Mouse (Mus musculus) kidney, postnatal 0 days (tissue): ENCODE results near the gene Was. TPM values are rescaled to one million over a fixed set of nuclear protein-coding genes. Genes with fewer than 3 reads are reported as not detected.
"Not testable (repeated sequence)": the region's sequence is repeated elsewhere in the genome, so short reads cannot be mapped to it uniquely, and the experiment has no call there.

Experiments used
- ATAC-seq: fragments of 200-750 bp; cut with Nextera tagmentation; replicated peaks from 2 replicates; pipeline ENCODE4 v1.8.0; 2017; ENCODE audit warnings: low read depth, moderate number of reproducible peaks, moderate TSS enrichment, moderate library complexity; ENCODE audit not compliant: low FRiP score
- DNase-seq: peaks from one replicate; pipeline ENCODE4 v3.0.0-alpha.2; 2016; ENCODE audit warnings: low spot score
- H3K27ac ChIP-seq: fragments of 300-500 bp; sonication (generic); 2 replicates; pipeline ENCODE4 v1.5.1; 2014; ENCODE audit warnings: mild to moderate bottlenecking
- H3K27me3 ChIP-seq: fragments of 300-500 bp; sonication (generic); 2 replicates; pipeline ENCODE4 v1.6.1; 2014; ENCODE audit warnings: low read length, mixed read lengths; ENCODE audit not compliant: insufficient read depth
- H3K36me3 ChIP-seq: fragments of 300-500 bp; sonication (generic); 2 replicates; pipeline ENCODE4 v1.6.1; 2014; ENCODE audit warnings: low read length, mixed read lengths; ENCODE audit not compliant: insufficient read depth
- H3K4me1 ChIP-seq: fragments of 300-500 bp; sonication (generic); replicated peaks from 2 replicates; pipeline ENCODE4 v1.6.1; 2014; ENCODE audit warnings: antibody characterized with exemption, low read length, mixed read lengths; ENCODE audit not compliant: insufficient read depth
- H3K4me2 ChIP-seq: fragments of 300-500 bp; sonication (generic); 2 replicates; pipeline ENCODE4 v1.6.1; 2014; ENCODE audit warnings: mild to moderate bottlenecking, low read length, moderate library complexity, mixed read lengths
- H3K4me3 ChIP-seq: fragments of 300-500 bp; sonication (generic); replicated peaks from 2 replicates; pipeline ENCODE4 v1.5.1; 2014; ENCODE audit warnings: low read depth, low read length
- H3K9ac ChIP-seq: fragments of 300-500 bp; sonication (generic); 2 replicates; pipeline ENCODE4 v1.6.1; 2014; ENCODE audit warnings: low read depth, low read length
- H3K9me3 ChIP-seq: fragments of 300-500 bp; sonication (generic); replicated peaks from 2 replicates; pipeline ENCODE4 v1.6.1; 2016; ENCODE audit warnings: low read length, inconsistent platforms, mixed read lengths
- CTCF ChIP-seq: IDR thresholded peaks from 2 replicates; pipeline ENCODE4 v1.5.1; 2016; ENCODE audit warnings: antibody characterized with exemption, low read depth, mild to moderate bottlenecking, moderate library complexity
- WGBS: fragments of 180-500 bp; shearing (Covaris S2); extraction: QIAGEN DNeasy Blood & Tissue Kit; methylation state at CpG from one replicate; pipeline ENCODE4 v1.1.7; 2014; 5-methylcytosine and 5-hydroxymethylcytosine counted together
- polyA plus RNA-seq: library from polyadenylated mRNA; unstranded; fragments of >200 nt; fragmentation: Nextera tagmentation; extraction: Ambion mirVana; gene quantifications from 2 replicates; pipeline ENCODE4 v1.2.1, GENCODE M21; 2015

Gene Was
- polyA plus RNA-seq, 1 experiment from 2014 or later, result 0.16 TPM

DNA sequence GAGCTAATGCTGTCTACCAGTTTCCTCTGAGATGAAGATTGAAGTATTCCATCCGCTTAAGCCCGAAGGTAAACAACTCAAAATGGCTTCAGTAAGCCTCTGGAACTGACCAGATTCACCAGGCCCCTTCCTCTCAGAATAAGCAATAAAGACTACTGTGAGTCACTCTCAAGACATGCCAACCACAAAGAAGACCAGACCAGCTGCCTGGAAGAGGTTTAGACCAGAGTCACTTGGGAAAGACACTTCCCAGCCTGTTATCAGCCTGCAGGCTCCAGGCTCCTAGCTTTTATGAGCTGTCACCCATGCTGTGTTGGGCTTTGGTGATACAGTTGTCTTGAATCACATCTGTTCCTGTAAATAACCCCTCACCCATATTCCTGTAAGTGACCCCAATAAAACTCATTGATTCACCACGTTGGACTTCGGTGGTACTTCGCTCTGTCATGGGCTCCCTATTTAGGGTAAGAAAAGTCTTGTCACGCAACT, 5.5 kb downstream of the Was start:
- no peaks in the 10 kb centered on the region for H3K4me1 ChIP-seq
- no peak overlapping the region for H3K27ac ChIP-seq
- no peaks in the 10 kb centered on the region for H3K27me3 ChIP-seq
- no peak overlapping the region for H3K4me2 ChIP-seq
- no peaks in the 10 kb centered on the region for H3K36me3 ChIP-seq
- 87% methylated on average over 6 of the region's 6 CpGs for WGBS
- DNase-seq, result no peak
- no peaks in the 10 kb centered on the region for H3K9me3 ChIP-seq
- TF ChIP-seq CTCF, result no peak
- no peak for ATAC-seq
- H3K9ac ChIP-seq, result no peak overlapping the region
- H3K4me3 ChIP-seq, result no peak overlapping the region

DNA sequence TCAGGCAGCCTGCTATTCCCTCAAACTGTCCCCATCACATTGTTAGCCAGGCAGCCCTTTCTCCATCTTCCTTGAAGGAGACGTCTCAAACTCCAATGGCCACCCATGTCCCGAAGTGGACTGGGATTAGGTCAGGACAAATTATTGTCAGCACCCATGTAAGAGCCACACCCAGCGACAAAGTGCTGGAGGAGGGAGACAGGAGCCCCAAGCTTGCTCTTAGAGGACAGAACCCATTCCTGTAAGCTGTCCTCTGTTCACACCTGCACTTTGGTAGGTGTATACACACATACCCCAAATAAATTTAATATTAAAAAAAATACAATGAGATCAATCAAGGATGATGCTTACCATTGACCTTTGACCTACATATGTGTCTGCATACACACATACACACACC, 15.2 kb downstream of the Was start:
- H3K9ac ChIP-seq, result no peak overlapping the region
- no peaks in the 10 kb centered on the region for H3K9me3 ChIP-seq
- TF ChIP-seq CTCF, result no peak
- H3K4me2 ChIP-seq, result peak overlapping the region; percentile 51
- H3K27ac ChIP-seq, result peak overlapping the region; percentile 76
- H3K4me1 ChIP-seq, result no peaks in the 10 kb centered on the region
- DNase-seq (no peak), ATAC-seq (no peak)
- H3K36me3 ChIP-seq, result no peaks in the 10 kb centered on the region
- no peaks in the 10 kb centered on the region for H3K27me3 ChIP-seq
- WGBS, result 35% methylated on average over 3 of the region's 3 CpGs
- peak overlapping the region; percentile 20; the same call in 1 of the 2 replicates for H3K4me3 ChIP-seq

DNA sequence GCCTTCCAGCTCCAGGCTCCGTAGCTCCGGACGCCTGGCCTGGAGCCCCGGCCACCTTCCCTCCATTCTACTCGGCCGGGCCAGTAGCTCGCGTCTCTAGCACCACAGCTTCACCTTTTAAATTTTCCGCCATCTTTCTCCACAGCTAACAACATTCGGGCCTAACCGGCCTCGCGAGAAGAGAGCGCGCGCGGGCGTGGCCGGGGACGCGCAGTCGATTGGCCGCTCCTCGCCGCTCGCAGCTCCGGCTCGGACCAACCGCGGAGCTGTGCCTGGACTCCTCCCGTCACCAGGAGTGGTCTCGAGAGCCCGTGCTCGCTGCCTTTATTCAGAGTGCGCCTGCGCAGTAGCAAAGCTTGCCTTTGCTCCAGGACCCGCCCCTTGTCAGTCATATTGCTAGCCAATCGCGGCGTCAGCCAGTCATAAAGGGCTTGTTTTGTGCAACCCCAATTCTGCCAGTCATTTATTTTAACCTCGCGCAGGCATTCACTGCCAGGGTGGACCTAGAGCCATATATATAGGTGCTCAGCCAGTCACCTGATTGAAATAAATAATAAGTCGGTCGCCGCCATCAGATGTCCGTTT, 15.8 kb downstream of the Was start, which contains the start of gene Suv39h1:
Gene Suv39h1 (minus strand): TSS at position 331 of the 585 bp plus-strand sequence.
- no peaks in the 10 kb centered on the region for H3K9me3 ChIP-seq
- peak within 1 kb of the TSS; percentile 56 for H3K4me3 ChIP-seq
- H3K27me3 ChIP-seq, result no peaks in the 10 kb centered on the region
- H3K4me1 ChIP-seq, result no peaks in the 10 kb centered on the region
- ATAC-seq, result peak; percentile 98
- peak within 1 kb of the TSS; percentile 70 for H3K9ac ChIP-seq
- H3K4me2 ChIP-seq, result peak within 1 kb of the TSS; percentile 53
- WGBS, result 23% methylated on average over 40 of the region's 46 CpGs
- H3K36me3 ChIP-seq, result no peaks in the 10 kb centered on the region
- TF ChIP-seq CTCF, result no peak
- DNase-seq, result peak; percentile 97
- H3K27ac ChIP-seq, result peak within 1 kb of the TSS; percentile 85

DNA sequence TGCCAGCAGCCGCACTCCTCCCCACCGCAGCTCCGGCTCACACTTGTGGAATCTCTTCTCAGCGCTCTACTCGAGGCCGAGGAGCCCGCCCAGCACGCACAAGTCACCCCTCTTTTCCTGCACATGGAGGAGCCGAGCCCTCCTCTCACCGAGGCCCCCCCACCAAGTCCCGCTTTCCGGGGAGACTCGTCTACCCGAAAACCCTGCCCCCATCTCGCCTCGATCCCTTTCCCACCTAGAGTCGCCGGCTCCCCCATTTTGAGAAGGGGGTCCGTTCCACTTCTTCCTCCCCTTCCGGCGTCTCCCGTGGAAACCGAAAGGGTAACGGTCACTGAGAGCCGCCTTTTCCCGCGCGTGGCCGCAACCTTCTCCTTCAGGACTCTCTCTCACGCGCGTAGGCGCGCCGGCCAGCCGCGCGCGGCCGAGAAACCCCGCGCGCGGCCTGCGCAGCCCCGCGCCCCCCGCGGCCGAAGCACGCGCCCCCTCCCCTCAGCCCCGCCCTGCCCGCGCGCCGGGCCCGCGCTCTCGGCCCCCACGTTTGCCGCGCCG, 16.3 kb downstream of the Was start:
- 38% methylated on average over 63 of the region's 64 CpGs for WGBS
- peak overlapping the region; percentile 70 for H3K9ac ChIP-seq

DNA sequence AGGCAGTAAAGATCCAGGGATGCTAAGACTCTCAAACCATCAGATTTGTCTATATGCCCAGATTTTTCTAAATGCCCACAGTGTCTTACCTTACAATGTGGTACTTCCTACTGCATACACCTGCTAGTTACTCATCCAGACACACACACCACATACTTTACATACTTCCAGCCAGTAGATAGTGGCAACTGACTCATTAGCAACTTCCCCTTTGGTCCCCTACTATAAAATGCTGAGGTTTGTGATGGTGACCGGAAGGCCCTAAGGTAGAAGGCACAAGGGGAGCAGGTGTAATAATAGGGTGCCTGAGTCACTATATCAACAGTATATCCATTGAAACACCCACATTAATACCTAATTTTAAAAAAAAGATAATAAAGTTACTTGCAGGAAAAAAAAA, 21.1 kb downstream of the Was start:
- no peak overlapping the region for H3K4me2 ChIP-seq
- no peaks in the 10 kb centered on the region for H3K9me3 ChIP-seq
- no peak overlapping the region for H3K4me3 ChIP-seq
- 96% methylated on average over 1 of the region's 1 CpGs for WGBS
- TF ChIP-seq CTCF, result no peak
- H3K27me3 ChIP-seq, result no peaks in the 10 kb centered on the region
- no peak for ATAC-seq
- H3K4me1 ChIP-seq, result no peaks in the 10 kb centered on the region
- 0 out of 2 replicates have a peak, but pooled peaks cover 5% of the 10 kb centered on the region for H3K36me3 ChIP-seq
- H3K9ac ChIP-seq, result no peak overlapping the region
- H3K27ac ChIP-seq, result no peak overlapping the region
- no peak for DNase-seq

More for the DNA sequence above, 16.3 kb downstream of the Was start:
- H3K4me3 ChIP-seq, result peak overlapping the region; percentile 56
- ATAC-seq (peak; percentile 8; the same call in 1 of the 2 replicates), DNase-seq (peak; percentile 30)
- 0 out of 2 replicates have a peak, but pooled peaks cover 2% of the 10 kb centered on the region for H3K36me3 ChIP-seq
- no peaks in the 10 kb centered on the region for H3K4me1 ChIP-seq
- H3K27ac ChIP-seq, result peak overlapping the region; percentile 85
- H3K9me3 ChIP-seq, result no peaks in the 10 kb centered on the region
- H3K27me3 ChIP-seq, result no peaks in the 10 kb centered on the region
- TF ChIP-seq CTCF, result no peak
- peak overlapping the region; percentile 53 for H3K4me2 ChIP-seq

DNA sequence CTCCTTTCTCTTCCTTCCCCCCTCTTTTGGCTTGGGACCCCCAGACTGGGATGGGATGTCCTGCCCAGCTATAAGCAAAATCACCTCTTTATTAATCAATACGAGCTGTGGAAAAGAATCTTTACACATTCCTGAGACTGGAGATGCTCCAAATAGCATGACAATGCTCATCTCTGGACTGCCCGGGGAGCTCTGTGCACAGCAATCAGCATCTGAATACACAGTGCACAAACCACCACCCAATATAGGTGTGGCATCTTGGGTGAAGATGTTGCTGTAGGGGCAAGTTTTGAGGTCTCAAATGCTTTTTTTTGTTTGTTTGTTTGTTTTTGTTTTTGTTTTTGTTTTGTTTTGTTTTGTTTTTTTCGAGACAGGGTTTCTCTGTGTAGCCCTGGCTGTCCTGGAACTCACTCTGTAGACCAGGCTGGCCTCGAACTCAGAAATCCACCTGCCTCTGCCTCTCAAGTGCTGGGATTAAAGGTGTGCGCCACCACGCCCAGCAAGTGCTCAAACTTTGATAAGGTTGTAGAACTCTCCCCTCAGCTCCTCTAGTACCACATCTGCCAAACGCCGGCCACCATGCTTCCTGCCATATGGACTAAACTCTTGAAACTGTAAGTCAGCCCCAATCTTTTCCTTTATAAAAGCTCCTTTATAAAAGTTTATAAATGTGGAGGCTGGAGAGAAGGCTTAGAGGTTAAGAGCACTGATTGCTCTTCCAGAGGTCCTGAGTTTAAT, 39.1 kb downstream of the Was start:
- not testable (repeated sequence) for H3K27ac ChIP-seq, H3K27me3 ChIP-seq, ATAC-seq, H3K9me3 ChIP-seq, H3K4me3 ChIP-seq, DNase-seq, H3K36me3 ChIP-seq, H3K9ac ChIP-seq, H3K4me2 ChIP-seq, H3K4me1 ChIP-seq
- 85% methylated on average over 7 of the region's 8 CpGs for WGBS
